Mouse (Mus musculus) embryonic facial prominence, embryonic 10.5 days (tissue): ENCODE data around the gene Pigt. TPM values are rescaled to one million over a fixed set of nuclear protein-coding genes. Genes with fewer than 3 reads are reported as not detected.

ENCODE experiments used
- DNase-seq: peaks from one replicate; pipeline ENCODE4 v3.0.0-alpha.2; 2017; ENCODE audit warnings: low spot score
- H3K27ac ChIP-seq: fragments of 300-500 bp; sonication (generic); replicated peaks from 2 replicates; pipeline ENCODE4 v1.5.1; 2016; ENCODE audit warnings: mild to moderate bottlenecking
- H3K27me3 ChIP-seq: fragments of 300-500 bp; sonication (generic); replicated peaks from 2 replicates; pipeline ENCODE4 v1.6.1; 2016; ENCODE audit warnings: low read depth, mild to moderate bottlenecking; ENCODE audit not compliant: poor library complexity, severe bottlenecking
- H3K36me3 ChIP-seq: fragments of 300-500 bp; sonication (generic); replicated peaks from 2 replicates; pipeline ENCODE4 v1.6.1; 2016; ENCODE audit warnings: mild to moderate bottlenecking, moderate library complexity
- H3K4me1 ChIP-seq: fragments of 300-500 bp; sonication (generic); 2 replicates; pipeline ENCODE4 v1.6.1; 2016
- H3K4me3 ChIP-seq: fragments of 300-500 bp; sonication (generic); 2 replicates; pipeline ENCODE4 v1.5.1; 2016; ENCODE audit warnings: mild to moderate bottlenecking, moderate library complexity
- H3K9me3 ChIP-seq: fragments of 300-500 bp; sonication (generic); 2 replicates; pipeline ENCODE4 v1.6.1; 2016; ENCODE audit warnings: mild to moderate bottlenecking
- WGBS: fragments of 180-500 bp; shearing (Covaris S2); methylation state at CpG from one replicate; pipeline ENCODE4 v1.1.7; 2016; 5-methylcytosine and 5-hydroxymethylcytosine counted together
- polyA plus RNA-seq: library from polyadenylated mRNA; unstranded; fragments of >200 nt; fragmentation: Nextera tagmentation; extraction: Ambion mirVana; gene quantifications from 2 replicates; pipeline ENCODE4 v1.2.1, GENCODE M21; 2016

The Pigt gene
- polyA plus RNA-seq, 1 experiment from 2014 or later, result 34.8 TPM

DNA sequence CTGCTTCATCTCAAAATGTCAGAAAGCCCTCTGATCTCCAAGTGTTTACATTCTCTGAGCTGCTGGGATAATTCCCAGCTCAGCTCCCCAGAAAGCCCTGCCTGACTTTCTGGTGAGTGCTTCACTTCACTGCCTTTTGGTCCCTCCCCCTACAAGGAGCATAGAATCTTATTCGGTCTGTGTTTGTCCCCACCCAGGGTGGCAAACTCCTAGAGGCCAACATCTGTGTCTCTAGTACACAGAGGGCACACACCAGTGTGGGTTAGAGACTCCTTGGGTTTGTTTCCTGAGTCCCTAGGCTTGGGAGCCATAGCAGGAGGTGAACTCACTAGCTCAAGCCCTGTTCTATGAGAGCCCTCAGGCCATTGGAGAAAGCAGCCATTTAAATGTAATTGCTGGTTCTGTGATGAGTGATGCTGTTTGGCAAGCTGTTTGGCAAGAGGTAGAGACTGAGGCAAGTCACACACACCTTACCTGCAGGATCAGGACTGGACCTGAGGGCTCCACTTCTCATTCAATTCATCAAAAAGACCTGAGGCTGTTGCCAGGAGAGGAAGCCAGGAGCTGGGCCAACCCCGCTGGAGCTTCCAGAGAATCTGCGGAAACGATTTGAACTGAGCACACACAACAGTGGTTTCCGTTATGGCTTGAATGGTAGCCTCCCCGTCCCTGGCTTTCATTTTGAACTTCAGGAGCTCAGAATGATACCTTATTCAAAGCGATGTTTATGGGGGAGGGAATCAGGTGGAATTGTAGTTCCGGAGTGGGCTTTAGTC, 43.5 kb downstream of the Pigt start:
- no peaks in the 10 kb centered on the region for H3K36me3 ChIP-seq
- peaks cover 29% of the 10 kb centered on the region for H3K4me1 ChIP-seq
- no peaks in the 10 kb centered on the region for H3K27me3 ChIP-seq
- H3K9me3 ChIP-seq, result no peaks in the 10 kb centered on the region; the same call in 1 of the 2 replicates
- no peak overlapping the region; the same call in 1 of the 2 replicates for H3K4me3 ChIP-seq
- 0 out of 2 replicates have a peak overlapping the region, but pooled peaks have one; percentile 36 for H3K27ac ChIP-seq
- DNase-seq, result no peak
- 39% methylated on average over 8 of the region's 8 CpGs for WGBS

DNA sequence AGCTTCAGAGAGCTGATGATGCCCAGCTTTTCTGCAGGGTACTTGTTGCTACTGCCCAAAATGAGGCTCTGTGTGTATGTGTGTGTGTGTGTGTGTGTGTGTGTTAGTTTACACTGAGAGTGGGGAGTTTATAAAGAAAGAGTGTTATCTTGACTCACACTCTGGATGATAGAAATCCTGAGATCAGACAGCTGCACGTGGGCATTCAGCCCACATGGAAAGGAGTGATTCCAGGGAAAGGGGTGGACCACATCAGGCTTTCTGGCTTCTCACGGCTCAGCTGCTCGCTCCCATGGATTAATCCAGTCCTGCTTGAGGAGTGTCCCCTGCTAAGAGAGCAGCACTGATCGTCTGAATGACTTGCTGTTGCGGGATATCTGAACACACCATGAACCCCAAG, 44.8 kb downstream of the Pigt start:
- H3K27ac ChIP-seq, result no peak overlapping the region
- H3K36me3 ChIP-seq, result no peaks in the 10 kb centered on the region
- H3K4me1 ChIP-seq, result peaks cover 29% of the 10 kb centered on the region
- H3K4me3 ChIP-seq, result no peak overlapping the region
- WGBS, result 83% methylated on average over 5 of the region's 5 CpGs
- no peaks in the 10 kb centered on the region for H3K27me3 ChIP-seq
- H3K9me3 ChIP-seq, result no peaks in the 10 kb centered on the region; the same call in 1 of the 2 replicates
- no peak for DNase-seq

DNA sequence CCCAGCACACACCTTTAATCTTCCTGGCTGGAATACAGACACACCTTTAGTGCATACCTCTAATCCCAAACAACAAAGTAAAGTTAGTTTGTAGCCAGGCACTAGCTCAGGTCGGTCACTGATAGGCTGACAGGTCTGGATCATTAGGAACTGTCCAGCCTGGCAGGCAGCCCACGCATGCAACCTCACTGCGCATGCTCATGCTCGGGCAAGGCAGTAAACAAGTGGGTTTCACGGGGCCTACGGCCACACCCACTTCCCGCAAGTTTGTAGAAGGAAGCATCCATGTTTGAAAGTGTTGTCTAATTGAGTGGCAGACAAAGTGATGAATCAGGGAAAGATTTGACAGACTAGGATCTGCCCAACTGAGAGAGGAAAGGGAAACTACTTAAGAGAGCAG, 45.3 kb downstream of the Pigt start:
- Histone ChIP-seq H3K4me3 (no peak overlapping the region), H3K4me1 (peaks cover 29% of the 10 kb centered on the region), H3K9me3 (no peaks in the 10 kb centered on the region; the same call in 1 of the 2 replicates), H3K27me3 (no peaks in the 10 kb centered on the region), H3K27ac (no peak overlapping the region), H3K36me3 (no peaks in the 10 kb centered on the region)
- no peak for DNase-seq
- WGBS, result 89% methylated on average over 7 of the region's 7 CpGs

DNA sequence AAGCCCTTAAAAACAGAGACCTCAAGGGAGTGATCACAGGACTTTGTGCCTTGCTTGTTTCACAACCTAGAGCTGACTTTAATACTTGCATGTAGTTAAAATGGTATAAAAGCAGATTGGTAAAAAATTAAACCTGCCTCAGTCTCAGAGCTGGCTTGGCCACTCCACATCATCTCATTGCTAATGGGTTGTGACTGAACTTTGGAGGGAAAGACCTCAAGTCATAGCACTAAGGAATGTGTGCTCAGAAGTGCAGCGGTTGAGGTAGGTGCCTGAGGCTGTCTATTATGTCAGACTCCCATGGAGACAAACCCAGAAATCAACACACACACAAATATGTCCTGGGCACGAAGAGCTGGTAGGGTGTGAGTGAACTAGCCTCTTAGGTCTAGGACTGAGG, 46.4 kb downstream of the Pigt start:
- Histone ChIP-seq H3K4me1 (peaks cover 29% of the 10 kb centered on the region), H3K27ac (no peak overlapping the region), H3K4me3 (no peak overlapping the region), H3K36me3 (no peaks in the 10 kb centered on the region), H3K9me3 (no peaks in the 10 kb centered on the region; the same call in 1 of the 2 replicates), H3K27me3 (no peaks in the 10 kb centered on the region)
- DNase-seq, result no peak
- 63% methylated on average over 2 of the region's 2 CpGs for WGBS

DNA sequence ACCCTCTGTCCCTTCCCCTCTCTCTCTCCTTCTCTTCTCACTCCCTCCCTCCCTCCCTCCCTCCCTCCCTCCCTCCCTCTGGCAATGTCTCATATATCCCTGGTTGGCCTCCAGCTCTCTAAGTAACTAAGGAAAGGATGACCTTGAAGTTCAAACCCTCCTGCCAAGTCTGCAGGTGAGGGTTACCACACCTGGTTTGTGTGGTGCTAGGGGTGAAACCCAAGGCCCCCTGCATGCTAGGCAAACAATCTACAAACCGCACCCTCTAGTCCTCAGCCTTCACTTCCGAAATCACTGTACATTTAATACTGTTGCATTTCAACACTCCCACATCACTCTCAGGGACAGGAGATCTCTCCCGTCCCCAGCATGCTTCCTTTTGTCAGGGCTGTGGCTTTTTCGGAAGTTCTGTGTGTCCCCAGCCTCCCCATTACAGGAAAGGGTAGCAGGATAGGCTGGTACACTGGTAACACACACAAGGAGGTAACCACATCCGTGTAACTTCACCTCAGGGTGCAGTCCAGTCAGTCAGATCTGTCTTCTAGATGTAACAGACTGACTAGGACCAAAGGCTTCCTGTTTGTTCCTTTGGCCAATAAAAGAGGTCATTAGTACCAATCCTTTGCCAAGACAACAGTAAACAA, 47.3 kb downstream of the Pigt start:
- H3K27me3 ChIP-seq, result peaks cover 3% of the 10 kb centered on the region; the same call in 1 of the 2 replicates
- 50% methylated on average over 5 of the region's 5 CpGs for WGBS
- no peak for DNase-seq
- no peak overlapping the region for H3K27ac ChIP-seq
- no peaks in the 10 kb centered on the region; the same call in 1 of the 2 replicates for H3K9me3 ChIP-seq
- H3K4me1 ChIP-seq, result peaks cover 32% of the 10 kb centered on the region
- no peaks in the 10 kb centered on the region for H3K36me3 ChIP-seq
- H3K4me3 ChIP-seq, result no peak overlapping the region

DNA sequence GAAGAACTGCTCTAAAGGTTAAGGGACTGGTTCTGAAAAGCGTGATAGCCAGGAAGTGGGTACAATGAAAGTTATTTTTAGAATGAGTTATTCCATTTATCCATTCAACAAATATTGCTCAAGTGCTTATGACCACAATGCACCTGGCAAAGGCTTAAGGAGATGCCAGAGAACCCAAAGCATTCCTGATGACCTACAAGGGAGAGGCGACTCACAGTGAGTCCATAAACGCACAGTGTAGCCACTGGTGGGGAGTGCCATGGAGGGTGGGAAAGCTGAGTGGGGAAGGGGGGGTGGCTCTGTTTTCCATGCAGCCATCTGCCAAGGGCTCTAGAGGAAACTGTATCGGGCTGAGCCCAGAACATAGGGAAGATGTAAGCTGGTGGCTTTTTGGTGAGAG, 52.0 kb downstream of the Pigt start:
- Histone ChIP-seq H3K36me3 (no peaks in the 10 kb centered on the region), H3K4me1 (peaks cover 28% of the 10 kb centered on the region), H3K9me3 (no peaks in the 10 kb centered on the region), H3K27me3 (peaks cover 24% of the 10 kb centered on the region), H3K27ac (no peak overlapping the region), H3K4me3 (no peak overlapping the region)
- WGBS, result 45% methylated on average over 4 of the region's 4 CpGs
- DNase-seq, result no peak

DNA sequence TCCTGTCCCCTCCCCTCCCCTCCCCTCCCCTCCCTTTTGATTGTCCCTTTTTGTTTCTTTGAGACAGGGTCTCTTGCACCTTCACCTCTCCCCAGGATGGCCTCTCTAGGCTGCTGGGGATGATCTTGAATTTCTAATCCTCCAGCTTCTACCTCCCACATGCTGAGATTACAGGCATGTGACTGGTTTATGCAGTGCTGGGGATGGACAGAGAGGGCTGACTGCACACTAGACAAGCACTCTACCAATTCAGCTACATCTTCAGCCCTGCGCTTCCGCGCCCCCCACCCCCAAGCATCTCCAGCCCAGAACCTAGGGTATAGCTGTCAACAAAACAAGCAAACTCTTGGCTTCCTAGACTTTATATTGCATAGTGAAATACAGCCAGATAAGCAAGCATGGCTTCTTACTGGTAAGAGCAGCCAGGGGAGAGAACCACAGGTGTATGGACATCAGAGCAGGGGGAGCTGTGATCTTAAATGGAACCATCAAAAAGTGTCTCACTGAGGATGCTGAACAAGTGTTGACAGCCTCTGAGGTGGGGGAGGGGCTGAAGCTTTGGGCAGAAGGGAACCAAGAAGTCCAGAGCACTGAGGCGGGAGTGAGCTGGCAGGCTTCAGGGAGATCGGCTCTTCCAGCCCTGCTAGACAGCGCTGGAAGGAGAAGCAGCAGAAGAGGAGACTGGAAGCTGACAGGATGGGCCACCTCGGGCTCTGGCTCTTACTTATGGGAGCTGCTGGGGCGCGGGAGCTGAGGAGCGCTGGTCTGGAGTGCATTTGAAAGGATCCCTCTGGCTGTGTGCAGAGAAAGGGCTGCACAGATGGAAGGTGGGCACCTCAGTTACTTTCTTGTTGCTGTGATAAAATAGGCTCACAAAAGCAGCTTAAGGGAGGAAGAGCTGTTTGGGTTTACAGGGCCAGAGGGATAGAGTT, 52.9 kb downstream of the Pigt start:
- peaks cover 24% of the 10 kb centered on the region for H3K27me3 ChIP-seq
- no peaks in the 10 kb centered on the region for H3K36me3 ChIP-seq
- 16% methylated on average over 10 of the region's 10 CpGs for WGBS
- H3K27ac ChIP-seq, result peak overlapping the region; percentile 30; the same call in 1 of the 2 replicates
- H3K9me3 ChIP-seq, result no peaks in the 10 kb centered on the region
- H3K4me1 ChIP-seq, result peaks cover 20% of the 10 kb centered on the region
- no peak for DNase-seq
- peak overlapping the region; percentile 35; the same call in 1 of the 2 replicates for H3K4me3 ChIP-seq

DNA sequence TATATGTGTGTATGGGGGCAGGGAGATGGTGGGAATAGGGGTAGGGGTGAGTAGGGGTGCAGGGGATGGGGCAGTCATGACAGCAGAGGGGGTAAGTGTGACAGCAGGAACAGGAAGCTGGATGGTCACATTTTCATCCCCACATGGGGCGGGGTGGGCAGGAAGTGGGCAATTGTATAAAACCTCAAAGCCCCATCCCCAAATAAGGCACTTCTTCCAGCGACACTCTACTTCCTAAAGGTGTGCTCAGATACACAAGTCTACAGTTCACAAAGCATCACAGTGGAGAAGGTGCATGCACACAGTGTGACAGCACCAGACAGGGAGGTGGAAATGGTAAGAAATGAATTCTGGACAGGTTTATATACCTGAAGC, 53.6 kb downstream of the Pigt start:
- Histone ChIP-seq H3K9me3 (no peaks in the 10 kb centered on the region), H3K36me3 (no peaks in the 10 kb centered on the region), H3K4me1 (peaks cover 17% of the 10 kb centered on the region), H3K4me3 (no peak overlapping the region), H3K27me3 (peaks cover 24% of the 10 kb centered on the region), H3K27ac (0 out of 2 replicates have a peak overlapping the region, but pooled peaks have one; percentile 30)
- WGBS, result 66% methylated on average over 2 of the region's 2 CpGs
- no peak for DNase-seq

DNA sequence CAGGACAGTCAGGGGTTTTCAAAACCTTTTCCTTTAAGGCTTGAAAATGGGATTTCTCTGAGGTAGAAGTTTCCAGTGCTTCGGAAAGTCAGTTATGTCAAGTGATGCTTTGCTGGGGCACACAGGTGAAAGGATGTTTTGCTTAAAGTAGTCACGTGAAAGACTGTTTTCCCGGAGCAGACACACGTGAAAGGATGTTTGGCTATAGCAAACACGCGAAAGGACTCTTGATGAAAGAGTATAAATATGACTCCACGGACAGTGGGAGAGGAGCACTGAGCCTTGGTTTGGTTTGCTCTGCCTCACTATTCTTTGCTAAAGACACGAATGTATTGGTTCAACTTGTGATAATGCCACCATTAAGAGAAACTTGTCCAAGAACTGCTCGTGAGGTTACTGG, 54.2 kb downstream of the Pigt start:
- DNase-seq, result no peak
- Histone ChIP-seq H3K4me3 (no peak overlapping the region), H3K27me3 (peaks cover 24% of the 10 kb centered on the region), H3K36me3 (no peaks in the 10 kb centered on the region), H3K27ac (no peak overlapping the region), H3K4me1 (peaks cover 17% of the 10 kb centered on the region), H3K9me3 (no peaks in the 10 kb centered on the region)
- WGBS, result 87% methylated on average over 9 of the region's 9 CpGs

Other genes starting within 250 kb of the Pigt start
- gene Svs3b, start 240.9 kb upstream of the Pigt start, polyA plus RNA-seq, result not detected in 2 replicates
- not detected in 2 replicates for gene Svs4, start 219.1 kb upstream of the Pigt start, polyA plus RNA-seq
- not detected in 2 replicates for gene Svs3a, start 208.3 kb upstream of the Pigt start, polyA plus RNA-seq
- gene Svs6, start 180.8 kb upstream of the Pigt start, polyA plus RNA-seq, result not detected in 2 replicates
- gene Svs5, start 164.8 kb upstream of the Pigt start, polyA plus RNA-seq, result not detected in 2 replicates
- 0.46 TPM in 1 of 2 replicates, not detected in the other for gene Slpi, start 108.4 kb upstream of the Pigt start, polyA plus RNA-seq
- not detected in 2 replicates for gene Rbpjl, start 94.4 kb upstream of the Pigt start, polyA plus RNA-seq
- 0.23 and 0.85 TPM in 2 replicates for gene Matn4, start 92.4 kb upstream of the Pigt start, polyA plus RNA-seq
- 25.5 and 26.0 TPM in 2 replicates for gene Sdc4, start 53.6 kb upstream of the Pigt start, polyA plus RNA-seq
- gene Sys1, start 40.6 kb upstream of the Pigt start, polyA plus RNA-seq, result 52.5 and 53.1 TPM in 2 replicates
- gene Gm20458, start 36.6 kb upstream of the Pigt start, polyA plus RNA-seq, result 3.1 and 3.2 TPM in 2 replicates
- gene Trp53tg5, start 23.8 kb upstream of the Pigt start, polyA plus RNA-seq, result not detected in 2 replicates
- gene Dbndd2, start 11.4 kb upstream of the Pigt start, polyA plus RNA-seq, result 1.8 TPM in 2 replicates
- gene Wfdc2, start 64.9 kb downstream of the Pigt start, polyA plus RNA-seq, result 59.8 and 62.7 TPM in 2 replicates
- gene Spint3, start 75.9 kb downstream of the Pigt start, polyA plus RNA-seq, result not detected in 2 replicates
- not detected in 2 replicates for gene Wfdc6a, start 87.9 kb downstream of the Pigt start, polyA plus RNA-seq
- gene Eppin, start 96.1 kb downstream of the Pigt start, polyA plus RNA-seq, result not detected in 2 replicates
- not detected in 2 replicates for gene Wfdc6b, start 116.0 kb downstream of the Pigt start, polyA plus RNA-seq
- not detected in 2 replicates for gene Wfdc8, start 116.1 kb downstream of the Pigt start, polyA plus RNA-seq
- gene Wfdc16, start 141.3 kb downstream of the Pigt start, polyA plus RNA-seq, result not detected in 2 replicates
- gene Wfdc10, start 158.5 kb downstream of the Pigt start, polyA plus RNA-seq, result not detected in 2 replicates
- gene Wfdc9, start 159.1 kb downstream of the Pigt start, polyA plus RNA-seq, result not detected in 2 replicates
- not detected in 2 replicates for gene Wfdc11, start 176.6 kb downstream of the Pigt start, polyA plus RNA-seq
- 0.14 TPM in 1 of 2 replicates, not detected in the other for gene Wfdc13, start 187.6 kb downstream of the Pigt start, polyA plus RNA-seq
- not detected in 2 replicates for gene Spint4, start 201.0 kb downstream of the Pigt start, polyA plus RNA-seq
- gene Spint5, start 217.8 kb downstream of the Pigt start, polyA plus RNA-seq, result not detected in 2 replicates
- gene Wfdc3, start 248.4 kb downstream of the Pigt start, polyA plus RNA-seq, result 0.87 and 0.95 TPM in 2 replicates
- gene Dnttip1, start 248.5 kb downstream of the Pigt start, polyA plus RNA-seq, result 85.1 and 88.8 TPM in 2 replicates